Mouse (Mus musculus): Measurements from ENCODE around the gene Ttc3. TPM values are rescaled to one million over a fixed set of nuclear protein-coding genes. Genes with fewer than 3 reads are reported as not detected.

Ttc3 gene
- total RNA-seq, 2 experiments from 2014 or later = 806 to 836 TPM

DNA sequence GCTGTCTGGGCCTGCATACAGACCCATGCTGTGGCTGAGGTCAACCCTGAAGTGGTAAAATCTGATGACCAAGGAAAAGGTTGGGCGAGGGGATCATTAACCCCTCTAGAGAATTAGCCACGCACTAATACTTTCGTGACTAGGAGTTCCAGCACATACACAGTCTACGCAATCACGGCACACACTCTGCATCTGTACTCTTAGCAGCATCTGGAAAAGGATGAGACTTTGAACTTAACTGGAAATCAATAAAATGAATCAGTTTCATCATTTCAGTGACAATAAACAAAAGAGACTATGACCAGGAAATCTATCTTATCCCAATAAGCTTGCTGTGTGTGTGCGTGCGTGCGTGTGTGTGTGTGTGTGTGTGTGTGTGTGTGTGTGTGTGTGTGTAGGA, 138.4 kb downstream of the Ttc3 start:
- DNase-seq = no peak

DNA sequence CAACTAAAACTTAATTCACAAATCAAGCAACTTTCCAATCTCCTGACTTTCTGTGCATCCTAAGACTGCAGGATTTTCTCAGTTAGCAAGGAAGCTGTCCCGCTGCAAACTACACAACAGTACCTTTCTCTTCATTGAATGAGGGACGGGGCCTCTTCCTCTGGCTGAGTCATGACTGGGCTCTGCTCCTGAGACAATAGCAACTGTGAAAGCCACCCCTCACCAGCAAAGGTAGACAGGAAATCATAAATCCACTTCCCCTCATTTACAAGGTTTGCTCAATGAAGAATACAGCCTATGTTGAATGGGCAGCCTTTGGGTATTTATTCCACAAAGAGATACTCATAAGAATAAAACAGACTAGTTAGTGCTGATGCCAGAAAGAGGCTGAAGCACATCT, 139.6 kb downstream of the Ttc3 start:
- DNase-seq = no peak

DNA sequence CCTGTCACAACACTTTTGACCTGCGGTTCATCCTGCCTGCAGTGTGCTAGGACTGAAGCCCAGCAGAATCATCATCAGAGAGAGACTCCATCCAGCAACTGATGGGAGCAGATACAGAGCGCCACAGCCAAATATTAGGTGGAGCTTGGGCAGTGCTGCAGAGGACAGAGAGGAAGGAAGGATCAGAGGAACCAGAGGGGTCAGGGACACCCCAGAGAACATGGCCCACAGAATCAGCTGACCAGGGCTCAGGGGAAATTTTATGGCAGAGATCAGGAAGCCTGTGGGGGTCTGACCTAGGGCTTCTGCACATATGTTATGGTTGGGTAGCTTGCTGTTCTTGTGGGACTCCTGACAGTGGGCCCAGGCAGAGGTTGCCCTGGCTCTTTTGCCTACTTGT, 147.2 kb downstream of the Ttc3 start:
- no peak for DNase-seq

Other genes with a start within 250 kb of the Ttc3 start
- 10 to 100 TPM; 12.8 to 13.0 TPM for gene Hlcs, start 57.0 kb upstream of the Ttc3 start, total RNA-seq (2021)
- not detected for gene Ripply3, start 42.2 kb upstream of the Ttc3 start, total RNA-seq (2021)
- gene Pigp, start 1.2 kb downstream of the Ttc3 start, total RNA-seq (2021) = 10 to 100 TPM; 32.3 to 39.3 TPM
- 10 to 100 TPM; 34.8 to 35.3 TPM for gene Vps26c, start 156.2 kb downstream of the Ttc3 start, total RNA-seq (2021)
- gene Dyrk1a, start 199.4 kb downstream of the Ttc3 start, total RNA-seq (2021) = 10 to 100 TPM; 82.8 to 88.3 TPM